Mouse (Mus musculus) small intestine, adult 2 months (tissue): ENCODE data around the gene Ap1g1.

Source experiments
- CTCF ChIP-seq: fragments of 200-500 bp; IDR thresholded peaks from 2 replicates; pipeline ENCODE4 v1.5.1; 2012; ENCODE audit warnings: low read depth, mild to moderate bottlenecking, control low read depth, inconsistent platforms, low read length, moderate library complexity, mixed read lengths; ENCODE audit not compliant: insufficient replicate concordance, insufficient read length; ENCODE audit errors: extremely low read depth
- POLR2A ChIP-seq: fragments of 200-500 bp; IDR thresholded peaks from 2 replicates; pipeline ENCODE4 v1.6.1; 2012; ENCODE audit warnings: low read depth, mild to moderate bottlenecking, control low read depth, inconsistent platforms, low read length, moderate library complexity

GRCm38 (mm10) chr8:109779431-109780228, 1.3 kb downstream of the Ap1g1 start:
- TF ChIP-seq CTCF (no peak), POLR2A (no peak)
